Mouse (Mus musculus): ENCODE measurements around the gene Fcrla. TPM values are rescaled to one million over a fixed set of nuclear protein-coding genes. Genes with fewer than 3 reads are reported as not detected.

Gene Fcrla
- polyA plus RNA-seq, 1 experiment from 2014 or later = not detected

- ATAC-seq (ENCODE audit: low FRiP score) = no peak
- no peak overlapping the region for H3K4me2 ChIP-seq (replicated peaks)
Measured at GRCm38 (mm10) chr1:170934383-170934782, 7.0 kb upstream of the Fcrla start.

GRCm38 (mm10) chr1:170933940-170934339 lies 6.6 kb upstream of the Fcrla start:
- Histone ChIP-seq H3K27me3 (ENCODE audit: control insufficient read depth, insufficient read depth, low read length) (no peaks in the 10 kb centered on the region), H3K4me3 (replicated peaks; ENCODE audit: low read length) (no peak overlapping the region), H3K36me3 (replicated peaks; ENCODE audit: control insufficient read depth, insufficient read depth) (no peaks in the 10 kb centered on the region), H3K9ac (no peak overlapping the region), H3K4me2 (replicated peaks) (no peak overlapping the region), H3K27ac (no peak overlapping the region), H3K9me3 (ENCODE audit: control insufficient read depth, low read length) (no peaks in the 10 kb centered on the region), H3K4me1 (replicated peaks; ENCODE audit: control insufficient read depth, insufficient read depth, low read length) (no peaks in the 10 kb centered on the region)
- ATAC-seq (ENCODE audit: low FRiP score) (no peak), DNase-seq (ENCODE audit: low spot score) (no peak)
- 82% methylated on average over 1 of the region's 1 CpGs for WGBS

More at GRCm38 (mm10) chr1:170934383-170934782, 7.0 kb upstream of the Fcrla start:
- H3K4me1 ChIP-seq (replicated peaks; ENCODE audit: control insufficient read depth, insufficient read depth, low read length) = no peaks in the 10 kb centered on the region
- H3K9ac ChIP-seq = no peak overlapping the region
- H3K36me3 ChIP-seq (replicated peaks; ENCODE audit: control insufficient read depth, insufficient read depth) = no peaks in the 10 kb centered on the region
- 80% methylated on average over 2 of the region's 2 CpGs for WGBS
- no peaks in the 10 kb centered on the region for H3K27me3 ChIP-seq (ENCODE audit: control insufficient read depth, insufficient read depth, low read length)
- H3K27ac ChIP-seq = no peak overlapping the region
- H3K9me3 ChIP-seq (ENCODE audit: control insufficient read depth, low read length) = no peaks in the 10 kb centered on the region
- no peak for DNase-seq (ENCODE audit: low spot score)
- H3K4me3 ChIP-seq (replicated peaks; ENCODE audit: low read length) = no peak overlapping the region

GRCm38 (mm10) chr1:170933386-170933920 lies 6.1 kb upstream of the Fcrla start:
- no peaks in the 10 kb centered on the region for H3K27me3 ChIP-seq (ENCODE audit: control insufficient read depth, insufficient read depth, low read length)
- H3K4me1 ChIP-seq (replicated peaks; ENCODE audit: control insufficient read depth, insufficient read depth, low read length) = no peaks in the 10 kb centered on the region
- no peaks in the 10 kb centered on the region for H3K9me3 ChIP-seq (ENCODE audit: control insufficient read depth, low read length)
- DNase-seq (ENCODE audit: low spot score) = no peak
- H3K4me3 ChIP-seq (replicated peaks; ENCODE audit: low read length) = no peak overlapping the region
- no peak overlapping the region for H3K27ac ChIP-seq
- H3K9ac ChIP-seq = no peak overlapping the region
- 75% methylated on average over 6 of the region's 6 CpGs for WGBS
- no peak overlapping the region for H3K4me2 ChIP-seq (replicated peaks)
- no peaks in the 10 kb centered on the region for H3K36me3 ChIP-seq (replicated peaks; ENCODE audit: control insufficient read depth, insufficient read depth)
- ATAC-seq (ENCODE audit: low FRiP score) = no peak

GRCm38 (mm10) chr1:170932043-170932442 lies 4.7 kb upstream of the Fcrla start:
- no peak for DNase-seq (ENCODE audit: low spot score)
- H3K4me2 ChIP-seq (replicated peaks) = no peak overlapping the region
- H3K4me3 ChIP-seq (replicated peaks; ENCODE audit: low read length) = no peak overlapping the region
- H3K36me3 ChIP-seq (replicated peaks; ENCODE audit: control insufficient read depth, insufficient read depth) = no peaks in the 10 kb centered on the region
- no peaks in the 10 kb centered on the region for H3K27me3 ChIP-seq (ENCODE audit: control insufficient read depth, insufficient read depth, low read length)
- H3K4me1 ChIP-seq (replicated peaks; ENCODE audit: control insufficient read depth, insufficient read depth, low read length) = no peaks in the 10 kb centered on the region
- WGBS = 84% methylated on average over 3 of the region's 3 CpGs
- H3K27ac ChIP-seq = no peak overlapping the region
- H3K9me3 ChIP-seq (ENCODE audit: control insufficient read depth, low read length) = no peaks in the 10 kb centered on the region
- no peak overlapping the region for H3K9ac ChIP-seq
- no peak for ATAC-seq (ENCODE audit: low FRiP score)

GRCm38 (mm10) chr1:170929245-170929644 lies 1.9 kb upstream of the Fcrla start:
- Histone ChIP-seq H3K4me3 (replicated peaks; ENCODE audit: low read length) (no peak overlapping the region), H3K27ac (no peak overlapping the region), H3K4me1 (replicated peaks; ENCODE audit: control insufficient read depth, insufficient read depth, low read length) (no peaks in the 10 kb centered on the region), H3K36me3 (replicated peaks; ENCODE audit: control insufficient read depth, insufficient read depth) (no peaks in the 10 kb centered on the region), H3K4me2 (replicated peaks) (no peak overlapping the region), H3K27me3 (ENCODE audit: control insufficient read depth, insufficient read depth, low read length) (no peaks in the 10 kb centered on the region), H3K9ac (no peak overlapping the region), H3K9me3 (ENCODE audit: control insufficient read depth, low read length) (no peaks in the 10 kb centered on the region)
- WGBS = 89% methylated on average over 4 of the region's 4 CpGs
- DNase-seq (ENCODE audit: low spot score) (no peak), ATAC-seq (ENCODE audit: low FRiP score) (no peak)

GRCm38 (mm10) chr1:170928467-170928866 lies 1.1 kb upstream of the Fcrla start:
- H3K27ac ChIP-seq = no peak overlapping the region
- H3K9ac ChIP-seq = no peak overlapping the region
- no peaks in the 10 kb centered on the region for H3K27me3 ChIP-seq (ENCODE audit: control insufficient read depth, insufficient read depth, low read length)
- H3K4me2 ChIP-seq (replicated peaks) = no peak overlapping the region
- no peaks in the 10 kb centered on the region for H3K9me3 ChIP-seq (ENCODE audit: control insufficient read depth, low read length)
- 78% methylated on average over 2 of the region's 2 CpGs for WGBS
- H3K4me1 ChIP-seq (replicated peaks; ENCODE audit: control insufficient read depth, insufficient read depth, low read length) = no peaks in the 10 kb centered on the region
- ATAC-seq (ENCODE audit: low FRiP score) (no peak), DNase-seq (ENCODE audit: low spot score) (no peak)
- no peak overlapping the region for H3K4me3 ChIP-seq (replicated peaks; ENCODE audit: low read length)
- no peaks in the 10 kb centered on the region for H3K36me3 ChIP-seq (replicated peaks; ENCODE audit: control insufficient read depth, insufficient read depth)

- H3K4me1 ChIP-seq (replicated peaks; ENCODE audit: control insufficient read depth, insufficient read depth, low read length) = no peaks in the 10 kb centered on the region
- 60% methylated on average over 6 of the region's 6 CpGs for WGBS
Measured at GRCm38 (mm10) chr1:170926941-170927340, 442 bp downstream of the Fcrla start.

GRCm38 (mm10) chr1:170924485-170924884 lies 2.9 kb downstream of the Fcrla start:
- Histone ChIP-seq H3K9me3 (ENCODE audit: control insufficient read depth, low read length) (no peaks in the 10 kb centered on the region), H3K4me2 (replicated peaks) (no peak overlapping the region), H3K4me1 (replicated peaks; ENCODE audit: control insufficient read depth, insufficient read depth, low read length) (no peaks in the 10 kb centered on the region), H3K9ac (no peak overlapping the region), H3K27ac (no peak overlapping the region), H3K36me3 (replicated peaks; ENCODE audit: control insufficient read depth, insufficient read depth) (no peaks in the 10 kb centered on the region), H3K27me3 (ENCODE audit: control insufficient read depth, insufficient read depth, low read length) (no peaks in the 10 kb centered on the region), H3K4me3 (replicated peaks; ENCODE audit: low read length) (no peak overlapping the region)
- DNase-seq (ENCODE audit: low spot score) (no peak), ATAC-seq (ENCODE audit: low FRiP score) (no peak)
- 86% methylated on average over 6 of the region's 6 CpGs for WGBS

More at GRCm38 (mm10) chr1:170926941-170927340, 442 bp downstream of the Fcrla start:
- Histone ChIP-seq H3K9me3 (ENCODE audit: control insufficient read depth, low read length) (no peaks in the 10 kb centered on the region), H3K4me3 (replicated peaks; ENCODE audit: low read length) (no peak overlapping the region), H3K27me3 (ENCODE audit: control insufficient read depth, insufficient read depth, low read length) (no peaks in the 10 kb centered on the region), H3K36me3 (replicated peaks; ENCODE audit: control insufficient read depth, insufficient read depth) (no peaks in the 10 kb centered on the region), H3K9ac (no peak overlapping the region), H3K27ac (no peak overlapping the region), H3K4me2 (replicated peaks) (no peak overlapping the region)
- DNase-seq (ENCODE audit: low spot score) (no peak), ATAC-seq (ENCODE audit: low FRiP score) (no peak)

GRCm38 (mm10) chr1:170919308-170919707 lies 8.1 kb downstream of the Fcrla start:
- Histone ChIP-seq H3K27me3 (ENCODE audit: control insufficient read depth, insufficient read depth, low read length) (no peaks in the 10 kb centered on the region), H3K4me3 (replicated peaks; ENCODE audit: low read length) (no peak overlapping the region), H3K9ac (no peak overlapping the region), H3K4me1 (replicated peaks; ENCODE audit: control insufficient read depth, insufficient read depth, low read length) (no peaks in the 10 kb centered on the region), H3K27ac (no peak overlapping the region), H3K4me2 (replicated peaks) (no peak overlapping the region), H3K36me3 (replicated peaks; ENCODE audit: control insufficient read depth, insufficient read depth) (no peaks in the 10 kb centered on the region), H3K9me3 (ENCODE audit: control insufficient read depth, low read length) (no peaks in the 10 kb centered on the region)
- 89% methylated on average over 8 of the region's 8 CpGs for WGBS
- ATAC-seq (ENCODE audit: low FRiP score) (no peak), DNase-seq (ENCODE audit: low spot score) (no peak)

GRCm38 (mm10) chr1:170915657-170916056 lies 11.7 kb downstream of the Fcrla start:
- ATAC-seq (ENCODE audit: low FRiP score) = no peak

More at GRCm38 (mm10) chr1:170915657-170916056, 11.7 kb downstream of the Fcrla start:
- Histone ChIP-seq H3K27ac (no peak overlapping the region), H3K9me3 (ENCODE audit: control insufficient read depth, low read length) (no peaks in the 10 kb centered on the region), H3K36me3 (replicated peaks; ENCODE audit: control insufficient read depth, insufficient read depth) (no peaks in the 10 kb centered on the region), H3K4me3 (replicated peaks; ENCODE audit: low read length) (no peak overlapping the region), H3K4me1 (replicated peaks; ENCODE audit: control insufficient read depth, insufficient read depth, low read length) (no peaks in the 10 kb centered on the region), H3K27me3 (ENCODE audit: control insufficient read depth, insufficient read depth, low read length) (no peaks in the 10 kb centered on the region), H3K4me2 (replicated peaks) (no peak overlapping the region), H3K9ac (no peak overlapping the region)
- no peak for DNase-seq (ENCODE audit: low spot score)
- 75% methylated on average over 5 of the region's 5 CpGs for WGBS
